Mouse (Mus musculus) gastrocnemius, postnatal 14 days (tissue): ENCODE results near the gene Commd6. TPM values are rescaled to one million over a fixed set of nuclear protein-coding genes. Genes with fewer than 3 reads are reported as not detected.

Experiments
- total RNA-seq, 2 experiments: library from RNA; stranded (reverse); gene quantifications; 2 replicates each; pipeline ENCODE4 v1.2.3; 2021

Commd6 gene
- total RNA-seq, 2 experiments from 2014 or later = 17.9 to 21.4 TPM

Other genes with a start within 250 kb of the Commd6 start
- gene Tbc1d4, start 31.5 kb downstream of the Commd6 start, total RNA-seq = 10 to 100 TPM; 22.1 to 26.2 TPM
- gene Uchl3, start 13.3 kb upstream of the Commd6 start, total RNA-seq = 10 to 100 TPM; 33.6 to 36.4 TPM
- gene Gm9922, start 89.1 kb upstream of the Commd6 start, total RNA-seq = not detected
- gene Lmo7, start 89.3 kb upstream of the Commd6 start, total RNA-seq = 10 to 100 TPM; 71.4 to 72.6 TPM